Comparison of ENCODE assay signal across 27 mouse cellular contexts in the genomic region with DNA sequence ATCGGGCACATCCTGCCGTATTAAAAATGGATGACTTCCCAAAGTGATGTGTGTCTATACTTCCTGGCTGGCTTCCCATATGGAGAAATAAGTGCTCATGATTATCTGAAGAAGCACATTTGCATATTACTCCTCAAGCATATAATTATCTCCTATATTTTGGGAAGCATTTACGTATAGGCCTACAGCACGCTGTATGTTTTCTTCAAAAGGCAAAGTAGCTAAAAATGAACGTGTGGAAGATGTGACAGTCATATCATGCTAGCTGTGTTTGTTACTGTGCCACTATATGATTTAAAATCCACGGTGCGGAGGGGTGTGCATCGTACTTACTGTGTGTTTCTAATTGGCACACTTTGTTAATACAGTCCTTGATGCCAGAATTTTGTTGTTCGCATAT.
DNase-seq lines count a peak whose midpoint lies in the region; ATAC-seq and TF ChIP-seq lines count a peak whose summit lies in the region.
"Had no signal": no experiment of that assay in that cellular context is flagged by ENCODE, and none has a peak within 500 bp of the region (broad histone marks: within the 10 kb centered on the region; RNA-seq: fewer than 3 reads in every experiment).

No protein-coding gene starts in this region.

- no peak overlapping the region for H3K9ac ChIP-seq in forebrain, embryonic 14.5 days (ENCODE audit: low read length)
- H3K9ac ChIP-seq in forebrain, embryonic 11.5 days (ENCODE audit: low read length): no peak overlapping the region
- H3K9ac ChIP-seq in lung, embryonic 14.5 days: no peak overlapping the region
- no peak overlapping the region for H3K9ac ChIP-seq in forebrain, embryonic 16.5 days (replicated peaks; ENCODE audit: low read depth, low read length)
- H3K9ac ChIP-seq: embryonic facial prominence, embryonic 12.5 days; embryonic facial prominence, embryonic 15.5 days; hindbrain, embryonic 13.5 days; intestine, embryonic 15.5 days had no signal

- WGBS in forebrain, embryonic 14.5 days: 48% methylated on average over 9 of the region's 9 CpGs
- 89% methylated on average over 9 of the region's 9 CpGs for WGBS in forebrain, embryonic 11.5 days
- 77% methylated on average over 9 of the region's 9 CpGs for WGBS in lung, embryonic 14.5 days
- WGBS in forebrain, embryonic 16.5 days: 44% methylated on average over 9 of the region's 9 CpGs

- no peak overlapping the region for H3K4me2 ChIP-seq in forebrain, embryonic 14.5 days (ENCODE audit: low read length)
- no peak overlapping the region for H3K4me2 ChIP-seq in forebrain, embryonic 11.5 days (ENCODE audit: low read depth, low read length, severe bottlenecking)
- H3K4me2 ChIP-seq in lung, embryonic 14.5 days: no peak overlapping the region
- H3K4me2 ChIP-seq in forebrain, embryonic 16.5 days (ENCODE audit: low read length): no peak overlapping the region
- H3K4me2 ChIP-seq: embryonic facial prominence, embryonic 12.5 days; embryonic facial prominence, embryonic 15.5 days; heart, embryonic 11.5 days; hindbrain, embryonic 13.5 days; intestine, embryonic 15.5 days had no signal

- peaks cover 3% of the 10 kb centered on the region; the same call in 1 of the 2 replicates for H3K4me1 ChIP-seq in forebrain, embryonic 14.5 days (ENCODE audit: control insufficient read depth, insufficient read depth, low read length)
- H3K4me1 ChIP-seq in forebrain, embryonic 11.5 days (replicated peaks; ENCODE audit: control insufficient read depth, insufficient read depth, low read length): no peaks in the 10 kb centered on the region
- no peaks in the 10 kb centered on the region for H3K4me1 ChIP-seq in lung, embryonic 14.5 days (ENCODE audit: insufficient read depth)
- no peaks in the 10 kb centered on the region for H3K4me1 ChIP-seq in forebrain, embryonic 16.5 days (replicated peaks; ENCODE audit: control insufficient read depth, insufficient read depth, low read length)
- H3K4me1 ChIP-seq: embryonic facial prominence, embryonic 12.5 days; embryonic facial prominence, embryonic 15.5 days; hindbrain, embryonic 10.5 days; hindbrain, embryonic 13.5 days; intestine, embryonic 15.5 days had no signal

- H3K27me3 ChIP-seq in forebrain, embryonic 14.5 days (replicated peaks; ENCODE audit: control insufficient read depth, insufficient read depth, low read length): no peaks in the 10 kb centered on the region
- no peaks in the 10 kb centered on the region for H3K27me3 ChIP-seq in forebrain, embryonic 11.5 days (ENCODE audit: control insufficient read depth, insufficient read depth, low read length)
- H3K27me3 ChIP-seq in lung, embryonic 14.5 days (ENCODE audit: insufficient read depth, low read length): no peaks in the 10 kb centered on the region
- H3K27me3 ChIP-seq in forebrain, embryonic 16.5 days (replicated peaks; ENCODE audit: control insufficient read depth, insufficient read depth, low read length): no peaks in the 10 kb centered on the region
- H3K27me3 ChIP-seq: CH12.LX; embryonic facial prominence, embryonic 12.5 days; embryonic facial prominence, embryonic 15.5 days; hindbrain, embryonic 13.5 days; intestine, embryonic 15.5 days had no signal

- no peak overlapping the region for H3K4me3 ChIP-seq in forebrain, embryonic 14.5 days (ENCODE audit: low read depth, low read length)
- H3K4me3 ChIP-seq in forebrain, embryonic 11.5 days (ENCODE audit: low read depth, low read length): no peak overlapping the region
- H3K4me3 ChIP-seq in lung, embryonic 14.5 days (ENCODE audit: low read depth, low read length): no peak overlapping the region
- H3K4me3 ChIP-seq in forebrain, embryonic 16.5 days (replicated peaks; ENCODE audit: low read length): no peak overlapping the region
- H3K4me3 ChIP-seq: embryonic facial prominence, embryonic 12.5 days; embryonic facial prominence, embryonic 15.5 days; hindbrain, embryonic 10.5 days; hindbrain, embryonic 13.5 days; intestine, embryonic 15.5 days had no signal

- peak; percentile 71; the same call in 1 of the 2 replicates for ATAC-seq in forebrain, embryonic 14.5 days
- ATAC-seq in forebrain, embryonic 11.5 days (replicated peaks; ENCODE audit: low FRiP score): no peak
- no peak for ATAC-seq in lung, embryonic 14.5 days (ENCODE audit: insufficient read depth)
- ATAC-seq in forebrain, embryonic 16.5 days: peak; percentile 70
- ATAC-seq: hindbrain, embryonic 16.5 days; intestine, embryonic 15.5 days; Patski had no signal

- no peak overlapping the region for H3K27ac ChIP-seq in forebrain, embryonic 14.5 days (ENCODE audit: low read depth, low read length)
- H3K27ac ChIP-seq in forebrain, embryonic 11.5 days (ENCODE audit: low read depth, low read length): no peak overlapping the region
- H3K27ac ChIP-seq in lung, embryonic 14.5 days (ENCODE audit: low read depth): no peak overlapping the region
- no peak overlapping the region for H3K27ac ChIP-seq in forebrain, embryonic 16.5 days (ENCODE audit: low read length)
- H3K27ac ChIP-seq: embryonic facial prominence, embryonic 12.5 days; embryonic facial prominence, embryonic 15.5 days; hindbrain, embryonic 10.5 days; hindbrain, embryonic 13.5 days; intestine, embryonic 15.5 days had no signal

- no peak for TF ChIP-seq CTCF in lung, embryonic 14.5 days (IDR thresholded peaks at IDR 0.05; ENCODE audit: low read depth)

- H3K36me3 ChIP-seq in forebrain, embryonic 14.5 days (ENCODE audit: control insufficient read depth, insufficient read depth, low read length): no peaks in the 10 kb centered on the region
- no peaks in the 10 kb centered on the region for H3K36me3 ChIP-seq in forebrain, embryonic 11.5 days (ENCODE audit: control insufficient read depth, insufficient read depth, low read length)
- no peaks in the 10 kb centered on the region for H3K36me3 ChIP-seq in lung, embryonic 14.5 days (ENCODE audit: insufficient read depth)
- H3K36me3 ChIP-seq in forebrain, embryonic 16.5 days (ENCODE audit: control insufficient read depth, insufficient read depth): no peaks in the 10 kb centered on the region
- H3K36me3 ChIP-seq: embryonic facial prominence, embryonic 12.5 days; embryonic facial prominence, embryonic 15.5 days; G1E; hindbrain, embryonic 10.5 days; hindbrain, embryonic 13.5 days; intestine, embryonic 15.5 days had no signal

- H3K9me3 ChIP-seq in forebrain, embryonic 14.5 days (replicated peaks; ENCODE audit: control insufficient read depth, low read length): no peaks in the 10 kb centered on the region
- no peaks in the 10 kb centered on the region for H3K9me3 ChIP-seq in forebrain, embryonic 11.5 days (ENCODE audit: control insufficient read depth, low read length)
- H3K9me3 ChIP-seq in lung, embryonic 14.5 days (ENCODE audit: low read depth, low read length): no peaks in the 10 kb centered on the region
- no peaks in the 10 kb centered on the region for H3K9me3 ChIP-seq in forebrain, embryonic 16.5 days (ENCODE audit: control insufficient read depth, low read length)
- H3K9me3 ChIP-seq: embryonic facial prominence, embryonic 12.5 days; embryonic facial prominence, embryonic 15.5 days; hindbrain, embryonic 10.5 days; hindbrain, embryonic 13.5 days; intestine, embryonic 15.5 days had no signal

- DNase-seq in forebrain, embryonic 14.5 days (ENCODE audit: low spot score): peak; percentile 62
- DNase-seq in forebrain, embryonic 11.5 days (ENCODE audit: low spot score): no peak
- DNase-seq in lung, embryonic 14.5 days: peak; percentile 21
- no peak for DNase-seq in lung, postnatal 25 days (ENCODE audit: low spot score)
- DNase-seq in layer of hippocampus, adult 9-11 months: no peak
- DNase-seq: adrenal gland, postnatal 10 days; adrenal gland, postnatal 36 days; B cell, adult 2 months; cerebellum, adult 11 months; cerebellum, adult 2 months; cerebellum, adult 9-11 months; cerebellum, postnatal 25 days; gastrocnemius, postnatal 10 days; gastrocnemius, postnatal 36 days; heart, postnatal 36 days; kidney, adult 11 months had no signal

Comparison
In these comparisons a context has a peak if more than half of its experiments do, and no peak if none do; other contexts are left out.
1. ATAC-seq: peak in forebrain, embryonic 14.5 days (single experiment) and forebrain, embryonic 16.5 days (single experiment); none in forebrain, embryonic 11.5 days (single experiment) and lung, embryonic 14.5 days (single experiment).
2. DNase-seq: peak in forebrain, embryonic 14.5 days (single experiment) and lung, embryonic 14.5 days (single experiment); none in forebrain, embryonic 11.5 days (single experiment), lung, postnatal 25 days (single experiment) and layer of hippocampus, adult 9-11 months (single experiment).